Mouse (Mus musculus): ENCODE results near the gene Top1. TPM values are rescaled to one million over a fixed set of nuclear protein-coding genes. Genes with fewer than 3 reads are reported as not detected.

Gene Top1
- 68.2 and 69.4 TPM in 2 replicates for polyA plus RNA-seq (2015; fragmentation: Nextera tagmentation; extraction: Ambion mirVana)

- peak; percentile 99 for DNase-seq (ENCODE audit: low spot score)
These were observed at the start of gene Top1 for GRCm38 (mm10) chr2:160645614-160646137. Gene Top1, plus strand, starts transcription at chr2:160645888.

GRCm38 (mm10) chr2:160597582-160598281 is 48.0 kb upstream of the Top1 start:
- DNase-seq (ENCODE audit: low spot score), result peak; percentile 75

GRCm38 (mm10) chr2:160601805-160602204 is 43.9 kb upstream of the Top1 start:
- peak; percentile 34 for DNase-seq (ENCODE audit: low spot score)

- no peak for DNase-seq (ENCODE audit: low spot score)
These were observed 42.3 kb upstream of the Top1 start for GRCm38 (mm10) chr2:160603154-160603933.

- no peak for DNase-seq (ENCODE audit: low spot score)
These were observed 35.7 kb upstream of the Top1 start for GRCm38 (mm10) chr2:160610012-160610411.

- DNase-seq (ENCODE audit: low spot score), result no peak
These were observed 32.3 kb upstream of the Top1 start for GRCm38 (mm10) chr2:160613186-160613919.

- DNase-seq (ENCODE audit: low spot score), result no peak
These were observed 27.9 kb upstream of the Top1 start for GRCm38 (mm10) chr2:160617741-160618140.

- DNase-seq (ENCODE audit: low spot score), result no peak
These were observed 27.0 kb upstream of the Top1 start for GRCm38 (mm10) chr2:160618619-160619220.

GRCm38 (mm10) chr2:160619300-160619699 is 26.4 kb upstream of the Top1 start:
- DNase-seq (ENCODE audit: low spot score), result no peak

- DNase-seq (ENCODE audit: low spot score), result no peak
These were observed 25.9 kb upstream of the Top1 start for GRCm38 (mm10) chr2:160619831-160620230.

- no peak for DNase-seq (ENCODE audit: low spot score)
These were observed 25.3 kb upstream of the Top1 start for GRCm38 (mm10) chr2:160620279-160620963.

GRCm38 (mm10) chr2:160621001-160621448 is 24.7 kb upstream of the Top1 start:
- no peak for DNase-seq (ENCODE audit: low spot score)

GRCm38 (mm10) chr2:160621661-160622211 is 24.0 kb upstream of the Top1 start:
- no peak for DNase-seq (ENCODE audit: low spot score)

- DNase-seq (ENCODE audit: low spot score), result no peak
These were observed 23.0 kb upstream of the Top1 start for GRCm38 (mm10) chr2:160622646-160623045.

- DNase-seq (ENCODE audit: low spot score), result no peak
These were observed 21.9 kb upstream of the Top1 start for GRCm38 (mm10) chr2:160623745-160624144.

- no peak for DNase-seq (ENCODE audit: low spot score)
These were observed 18.3 kb upstream of the Top1 start for GRCm38 (mm10) chr2:160627207-160628025.

GRCm38 (mm10) chr2:160628055-160628454 is 17.6 kb upstream of the Top1 start:
- DNase-seq (ENCODE audit: low spot score), result no peak

- no peak for DNase-seq (ENCODE audit: low spot score)
These were observed 16.8 kb upstream of the Top1 start for GRCm38 (mm10) chr2:160628666-160629527.

GRCm38 (mm10) chr2:160629528-160629830 is 16.2 kb upstream of the Top1 start:
- no peak for DNase-seq (ENCODE audit: low spot score)
